ENCODE assay signal across 8 mouse cellular contexts in genomic region chr2:155629231-155629661, GRCm38 (mm10). TPM values are rescaled to one million over a fixed set of nuclear protein-coding genes. Genes with fewer than 3 reads are reported as not detected.
DNase-seq lines count a peak whose midpoint lies in the region; ATAC-seq lines count a peak whose summit lies in the region.

No protein-coding gene starts in this region.

- H3K4me1 ChIP-seq in lung, embryonic 16.5 days (replicated peaks; ENCODE audit: control insufficient read depth, insufficient read depth, low read length) = peaks cover 16% of the 10 kb centered on the region; the same call in 1 of the 2 replicates
- H3K4me1 ChIP-seq in stomach, embryonic 15.5 days = peaks cover 19% of the 10 kb centered on the region

- H3K36me3 ChIP-seq in lung, embryonic 16.5 days (ENCODE audit: control insufficient read depth, insufficient read depth, low read length) = peaks cover under 1% of the 10 kb centered on the region
- peaks cover 11% of the 10 kb centered on the region for H3K36me3 ChIP-seq in stomach, embryonic 15.5 days

- WGBS in lung, embryonic 16.5 days = 3% methylated on average over 35 of the region's 35 CpGs
- WGBS in stomach, embryonic 15.5 days = 2% methylated on average over 35 of the region's 35 CpGs

- H3K4me2 ChIP-seq in lung, embryonic 16.5 days (ENCODE audit: low read depth, low read length) = peak overlapping the region; percentile 55
- peak overlapping the region; percentile 83 for H3K4me2 ChIP-seq in stomach, embryonic 15.5 days

- ATAC-seq in lung, embryonic 16.5 days (ENCODE audit: low read depth) = 0 out of 2 replicates have a peak, but pooled peaks have one; percentile 13
- peak; percentile 43 for ATAC-seq in megakaryocyte progenitor cell, adult 5-6 weeks (replicated peaks; ENCODE audit: poor library complexity)
- ATAC-seq in stomach, embryonic 15.5 days (ENCODE audit: insufficient read depth, low FRiP score, low read depth) = no peak; the same call in 1 of the 2 replicates

- H3K4me3 ChIP-seq in lung, embryonic 16.5 days (ENCODE audit: low read length) = peak overlapping the region; percentile 40
- peak overlapping the region; percentile 36 for H3K4me3 ChIP-seq in stomach, embryonic 15.5 days (replicated peaks)

- H3K9me3 ChIP-seq in lung, embryonic 16.5 days (ENCODE audit: control insufficient read depth, low read length) = no peaks in the 10 kb centered on the region
- no peaks in the 10 kb centered on the region for H3K9me3 ChIP-seq in stomach, embryonic 15.5 days

- H3K27me3 ChIP-seq in lung, embryonic 16.5 days (ENCODE audit: control insufficient read depth, insufficient read depth, low read depth, low read length) = peaks cover 57% of the 10 kb centered on the region
- H3K27me3 ChIP-seq in stomach, embryonic 15.5 days (replicated peaks) = peaks cover 34% of the 10 kb centered on the region

- DNase-seq in lung, postnatal 36 days = no peak
- peak; percentile 76 for DNase-seq in cerebellum, adult 8-10 months
- DNase-seq in forelimb bud, embryonic 11.5 days (ENCODE audit: low read depth, low spot score) = peak; percentile 45
- DNase-seq in kidney, postnatal 36 days = peak; percentile 21 to 59
- DNase-seq in ovary, adult 18-20 months (ENCODE audit: low spot score) = no peak

- peak overlapping the region; percentile 35; the same call in 1 of the 2 replicates for H3K9ac ChIP-seq in lung, embryonic 16.5 days (ENCODE audit: low read length)
- no peak overlapping the region for H3K9ac ChIP-seq in stomach, embryonic 15.5 days

- no peak overlapping the region for H3K27ac ChIP-seq in lung, embryonic 16.5 days (ENCODE audit: low read length)
- H3K27ac ChIP-seq in stomach, embryonic 15.5 days = no peak overlapping the region

RNA-seq across cellular contexts. Expression of gene Myh7b, which starts 18.2 kb away (rescaled TPM):
- 0.18 and 0.75 TPM in 2 replicates for polyA plus RNA-seq in lung, embryonic 16.5 days (2015; fragmentation: Nextera tagmentation; extraction: Ambion mirVana)
- 0.07 TPM in 1 of 2 replicates, not detected in the other for total RNA-seq in megakaryocyte progenitor cell, adult 5-6 weeks (2015)
- not detected in 2 replicates for total RNA-seq in megakaryocyte progenitor cell, adult 5-6 weeks (2017)
- 0.71 and 0.86 TPM in 2 replicates for polyA plus RNA-seq in stomach, embryonic 15.5 days (2015; fragmentation: Nextera tagmentation; extraction: Ambion mirVana)

RNA-seq across cellular contexts. Expression of gene Gss, which starts 36.6 kb away (rescaled TPM):
- polyA plus RNA-seq in lung, embryonic 16.5 days (2015; fragmentation: Nextera tagmentation; extraction: Ambion mirVana) = 27.7 and 32.0 TPM in 2 replicates
- 9.9 and 12.2 TPM in 2 replicates for total RNA-seq in megakaryocyte progenitor cell, adult 5-6 weeks (2015)
- 13.4 and 18.2 TPM in 2 replicates for total RNA-seq in megakaryocyte progenitor cell, adult 5-6 weeks (2017)
- 43.4 and 43.9 TPM in 2 replicates for polyA plus RNA-seq in stomach, embryonic 15.5 days (2015; fragmentation: Nextera tagmentation; extraction: Ambion mirVana)

Comparison
In these comparisons a context has a peak if more than half of its experiments do, and no peak if none do; other contexts are left out.
1. DNase-seq: peak in cerebellum, adult 8-10 months (single experiment), forelimb bud, embryonic 11.5 days (single experiment) and kidney, postnatal 36 days (2 of 2); none in lung, postnatal 36 days (single experiment) and ovary, adult 18-20 months (single experiment).